Mouse (Mus musculus): ENCODE measurements around the gene Ckap2l. TPM values are rescaled to one million over a fixed set of nuclear protein-coding genes. Genes with fewer than 3 reads are reported as not detected.

The Ckap2l gene
- polyA plus RNA-seq (2012; rRNA removed; ENCODE audit: low replicate concordance), result 0.55 and 0.68 TPM in 2 replicates

GRCm38 (mm10) chr2:129296671-129297588, at the start of gene Ckap2l:
Ckap2l (minus strand) TSS chr2:129297212.

GRCm38 (mm10) chr2:129309836-129310235, 12.8 kb upstream of the Ckap2l start, which contains the start of gene Il1a:
Il1a (minus strand) TSS chr2:129309972.

Other genes starting within 250 kb of the Ckap2l start
- 0.07 TPM in 1 of 2 replicates, not detected in the other for gene Vinac1, start 249.0 kb downstream of the Ckap2l start, polyA plus RNA-seq (2012; rRNA removed; ENCODE audit: low replicate concordance)
- gene Ttl, start 231.3 kb downstream of the Ckap2l start, polyA plus RNA-seq (2012; rRNA removed; ENCODE audit: low replicate concordance), result 1.00 and 2.2 TPM in 2 replicates
- 7.0 and 13.4 TPM in 2 replicates for gene Polr1b, start 196.2 kb downstream of the Ckap2l start, polyA plus RNA-seq (2012; rRNA removed; ENCODE audit: low replicate concordance)
- gene Chchd5, start 167.5 kb downstream of the Ckap2l start, polyA plus RNA-seq (2012; rRNA removed; ENCODE audit: low replicate concordance), result 26.5 and 58.9 TPM in 2 replicates
- 5.7 and 6.9 TPM in 2 replicates for gene Slc20a1, start 98.4 kb downstream of the Ckap2l start, polyA plus RNA-seq (2012; rRNA removed; ENCODE audit: low replicate concordance)
- 0.15 TPM in 1 of 2 replicates, not detected in the other for gene Il1a, start 12.8 kb upstream of the Ckap2l start, polyA plus RNA-seq (2012; rRNA removed; ENCODE audit: low replicate concordance)
- gene Il1b, start 73.9 kb upstream of the Ckap2l start, polyA plus RNA-seq (2012; rRNA removed; ENCODE audit: low replicate concordance), result 0.11 and 0.88 TPM in 2 replicates
- not detected in 2 replicates for gene F830045P16Rik, start 239.4 kb upstream of the Ckap2l start, polyA plus RNA-seq (2012; rRNA removed; ENCODE audit: low replicate concordance)